Mouse (Mus musculus) embryonic facial prominence, embryonic 13.5 days (tissue): ENCODE measurements around the gene Cdk5r2. TPM values are rescaled to one million over a fixed set of nuclear protein-coding genes. Genes with fewer than 3 reads are reported as not detected.

Experiments used
- ATAC-seq: fragments of 200-750 bp; cut with Nextera tagmentation; 2 replicates; pipeline ENCODE4 v1.8.0; 2017; ENCODE audit warnings: low read depth; ENCODE audit not compliant: insufficient number of reproducible peaks, insufficient read depth, low FRiP score, low TSS enrichment
- H3K27ac ChIP-seq: fragments of 300-500 bp; sonication (generic); 2 replicates; pipeline ENCODE4 v1.5.1; 2015; ENCODE audit warnings: moderate library complexity, mild to moderate bottlenecking, inconsistent platforms
- H3K27me3 ChIP-seq: fragments of 300-500 bp; sonication (generic); 2 replicates; pipeline ENCODE4 v1.6.1; 2015; ENCODE audit warnings: mild to moderate bottlenecking, inconsistent platforms
- H3K36me3 ChIP-seq: fragments of 300-500 bp; sonication (generic); 2 replicates; pipeline ENCODE4 v1.6.1; 2015; ENCODE audit warnings: mild to moderate bottlenecking, inconsistent platforms
- H3K4me1 ChIP-seq: fragments of 300-500 bp; sonication (generic); 2 replicates; pipeline ENCODE4 v1.6.1; 2015; ENCODE audit warnings: inconsistent platforms
- H3K4me2 ChIP-seq: fragments of 300-500 bp; sonication (generic); 2 replicates; pipeline ENCODE4 v1.6.1; 2015; ENCODE audit warnings: moderate library complexity, mild to moderate bottlenecking, inconsistent platforms
- H3K4me3 ChIP-seq: fragments of 300-500 bp; sonication (generic); 2 replicates; pipeline ENCODE4 v1.5.1; 2015; ENCODE audit warnings: mild to moderate bottlenecking, inconsistent platforms
- H3K9ac ChIP-seq: fragments of 300-500 bp; sonication (generic); 2 replicates; pipeline ENCODE4 v1.6.1; 2015; ENCODE audit warnings: mild to moderate bottlenecking, inconsistent platforms
- H3K9me3 ChIP-seq: fragments of 300-500 bp; sonication (generic); 2 replicates; pipeline ENCODE4 v1.6.1; 2016; ENCODE audit warnings: inconsistent platforms
- WGBS: fragments of 180-500 bp; shearing (Covaris S2); methylation state at CpG from one replicate; pipeline ENCODE4 v1.1.7; 2015; ENCODE audit warnings: mixed read lengths; 5-methylcytosine and 5-hydroxymethylcytosine counted together
- microRNA counts: library from miRNA; unstranded; fragments of <30 nt; microRNA quantifications from one replicate; lab custom pipeline; 2016
- microRNA-seq: library from miRNA; unstranded; fragments of <30 nt; microRNA quantifications from one replicate; pipeline ENCODE4, GENCODE M21; 2016
- polyA plus RNA-seq: library from polyadenylated mRNA; unstranded; fragments of >200 nt; fragmentation: Nextera tagmentation; extraction: Ambion mirVana; gene quantifications from 2 replicates; pipeline ENCODE4 v1.2.1, GENCODE M21; 2015

Gene Cdk5r2
- polyA plus RNA-seq, 1 experiment from 2014 or later: 0.14 TPM

GRCm38 (mm10) chr1:74897976-74898375 lies 43.2 kb downstream of the Cdk5r2 start:
- Histone ChIP-seq H3K36me3 (no peaks in the 10 kb centered on the region), H3K27me3 (peaks cover 100% of the 10 kb centered on the region)

DNA sequence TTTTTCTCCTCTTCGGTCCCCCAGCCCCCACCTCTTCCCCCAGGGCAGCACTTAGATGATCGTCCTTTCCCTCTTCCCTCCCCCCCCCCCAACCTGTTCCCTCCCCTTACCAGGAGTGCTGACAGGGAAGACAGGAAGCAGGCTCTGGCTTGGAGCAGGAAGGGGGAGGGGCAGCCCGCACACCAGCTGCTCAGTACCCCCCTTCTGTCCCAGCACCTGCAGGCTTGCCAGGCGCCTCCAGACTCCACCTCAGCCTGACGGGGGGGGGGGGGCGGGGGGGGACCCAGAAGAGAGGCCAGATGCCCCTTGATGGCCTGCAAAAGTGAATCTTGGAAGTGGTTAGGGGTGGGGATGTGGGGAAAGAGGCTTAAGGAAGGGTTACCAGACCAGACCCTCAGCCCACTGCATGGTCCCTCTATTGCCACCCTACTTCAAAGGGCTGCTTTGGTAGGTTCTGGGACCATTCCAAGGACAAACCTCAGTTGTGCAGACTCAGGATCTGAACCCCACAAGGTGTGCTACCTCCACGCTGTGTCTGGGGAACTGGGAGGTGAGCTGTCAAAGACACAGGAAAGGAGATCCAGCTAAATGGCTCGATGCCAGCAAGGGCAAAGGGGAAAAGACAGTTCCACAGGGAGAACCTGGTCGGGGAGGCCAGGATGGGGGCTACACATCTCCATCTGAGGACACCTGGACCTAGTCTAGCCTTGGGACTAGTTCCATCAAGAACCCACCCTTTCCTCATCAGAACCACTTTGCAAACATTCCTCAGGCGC lies 44.1 kb downstream of the Cdk5r2 start:
- Histone ChIP-seq H3K4me2 (no peak overlapping the region), H3K9ac (no peak overlapping the region), H3K36me3 (no peaks in the 10 kb centered on the region), H3K27ac (no peak overlapping the region), H3K4me3 (no peak overlapping the region), H3K4me1 (peaks cover 18% of the 10 kb centered on the region), H3K27me3 (peaks cover 100% of the 10 kb centered on the region), H3K9me3 (no peaks in the 10 kb centered on the region)
- no peak for ATAC-seq
- WGBS: 8% methylated on average over 8 of the region's 10 CpGs

More at GRCm38 (mm10) chr1:74897976-74898375, 43.2 kb downstream of the Cdk5r2 start:
- 1% methylated on average over 7 of the region's 7 CpGs for WGBS
- Histone ChIP-seq H3K4me3 (no peak overlapping the region), H3K9me3 (no peaks in the 10 kb centered on the region), H3K27ac (no peak overlapping the region), H3K4me1 (peaks cover 19% of the 10 kb centered on the region), H3K9ac (no peak overlapping the region), H3K4me2 (no peak overlapping the region)
- no peak for ATAC-seq

GRCm38 (mm10) chr1:74900341-74901285 lies 45.9 kb downstream of the Cdk5r2 start:
- H3K27ac ChIP-seq: no peak overlapping the region
- under 1% methylated on average over 61 of the region's 66 CpGs for WGBS
- no peaks in the 10 kb centered on the region for H3K36me3 ChIP-seq
- no peaks in the 10 kb centered on the region for H3K9me3 ChIP-seq
- no peak for ATAC-seq
- peak overlapping the region; percentile 54; the same call in 1 of the 2 replicates for H3K9ac ChIP-seq
- peaks cover 18% of the 10 kb centered on the region for H3K4me1 ChIP-seq
- H3K4me2 ChIP-seq: peak overlapping the region; percentile 66
- H3K27me3 ChIP-seq: peaks cover 99% of the 10 kb centered on the region
- peak overlapping the region; percentile 37 for H3K4me3 ChIP-seq

GRCm38 (mm10) chr1:74901686-74902085 lies 47.0 kb downstream of the Cdk5r2 start:
- Histone ChIP-seq H3K4me3 (no peak overlapping the region), H3K36me3 (no peaks in the 10 kb centered on the region), H3K4me2 (no peak overlapping the region), H3K9ac (no peak overlapping the region), H3K4me1 (peaks cover 18% of the 10 kb centered on the region), H3K9me3 (no peaks in the 10 kb centered on the region), H3K27me3 (peaks cover 99% of the 10 kb centered on the region), H3K27ac (no peak overlapping the region)
- 2% methylated on average over 3 of the region's 3 CpGs for WGBS
- ATAC-seq: no peak

GRCm38 (mm10) chr1:74902191-74902590 lies 47.5 kb downstream of the Cdk5r2 start:
- no peak overlapping the region for H3K4me3 ChIP-seq
- ATAC-seq: no peak
- H3K9me3 ChIP-seq: no peaks in the 10 kb centered on the region
- H3K9ac ChIP-seq: no peak overlapping the region
- peaks cover 97% of the 10 kb centered on the region for H3K27me3 ChIP-seq
- H3K4me2 ChIP-seq: no peak overlapping the region
- peaks cover 18% of the 10 kb centered on the region for H3K4me1 ChIP-seq
- H3K27ac ChIP-seq: no peak overlapping the region
- H3K36me3 ChIP-seq: no peaks in the 10 kb centered on the region
- WGBS: 28% methylated on average over 6 of the region's 6 CpGs

MicroRNA genes within 50 kb of the gene (microRNA counts, 519-probe panel; counts per million panel counts)
- 236 counts per million, percentile 44 among the panel's probes with 10 or more counts for microRNA mmu-miR-375 (lab: Ali Mortazavi, UCI)

Small RNAs within 50 kb of the gene (microRNA-seq; reads per million reads assigned to microRNA genes)
- gene Mir375: 1,077 reads per million, percentile 78 among the genes with 10 or more reads in this experiment

Other genes starting within 250 kb of the Cdk5r2 start
- gene Ttll4, start 193.2 kb upstream of the Cdk5r2 start, polyA plus RNA-seq: 12.9 and 17.6 TPM in 2 replicates
- gene Cyp27a1, start 141.4 kb upstream of the Cdk5r2 start, polyA plus RNA-seq: 15.3 and 19.0 TPM in 2 replicates
- gene Prkag3, start 105.7 kb upstream of the Cdk5r2 start, polyA plus RNA-seq: 0.25 and 0.35 TPM in 2 replicates
- gene Wnt6, start 83.0 kb upstream of the Cdk5r2 start, polyA plus RNA-seq: 49.1 and 55.5 TPM in 2 replicates
- 5.4 and 6.9 TPM in 2 replicates for gene Wnt10a, start 63.4 kb upstream of the Cdk5r2 start, polyA plus RNA-seq
- gene Fev, start 30.5 kb downstream of the Cdk5r2 start, polyA plus RNA-seq: not detected in 2 replicates
- not detected in 2 replicates for gene Cryba2, start 38.2 kb downstream of the Cdk5r2 start, polyA plus RNA-seq
- 0.07 TPM in 1 of 2 replicates, not detected in the other for gene Cfap65, start 80.7 kb downstream of the Cdk5r2 start, polyA plus RNA-seq
- 0.83 and 0.89 TPM in 2 replicates for gene Ihh, start 96.7 kb downstream of the Cdk5r2 start, polyA plus RNA-seq